Mouse (Mus musculus): ENCODE measurements around the gene Psma3. TPM values are rescaled to one million over a fixed set of nuclear protein-coding genes. Genes with fewer than 3 reads are reported as not detected.

Gene Psma3
- total RNA-seq (2023; ENCODE audit: inconsistent age), result 190 to 214 TPM (median 207 TPM) in 4 replicates

GRCm38 (mm10) chr12:70974441-70975266 lies at the start of gene Psma3:
Gene Psma3, plus strand, starts transcription at chr12:70974621.

DNA sequence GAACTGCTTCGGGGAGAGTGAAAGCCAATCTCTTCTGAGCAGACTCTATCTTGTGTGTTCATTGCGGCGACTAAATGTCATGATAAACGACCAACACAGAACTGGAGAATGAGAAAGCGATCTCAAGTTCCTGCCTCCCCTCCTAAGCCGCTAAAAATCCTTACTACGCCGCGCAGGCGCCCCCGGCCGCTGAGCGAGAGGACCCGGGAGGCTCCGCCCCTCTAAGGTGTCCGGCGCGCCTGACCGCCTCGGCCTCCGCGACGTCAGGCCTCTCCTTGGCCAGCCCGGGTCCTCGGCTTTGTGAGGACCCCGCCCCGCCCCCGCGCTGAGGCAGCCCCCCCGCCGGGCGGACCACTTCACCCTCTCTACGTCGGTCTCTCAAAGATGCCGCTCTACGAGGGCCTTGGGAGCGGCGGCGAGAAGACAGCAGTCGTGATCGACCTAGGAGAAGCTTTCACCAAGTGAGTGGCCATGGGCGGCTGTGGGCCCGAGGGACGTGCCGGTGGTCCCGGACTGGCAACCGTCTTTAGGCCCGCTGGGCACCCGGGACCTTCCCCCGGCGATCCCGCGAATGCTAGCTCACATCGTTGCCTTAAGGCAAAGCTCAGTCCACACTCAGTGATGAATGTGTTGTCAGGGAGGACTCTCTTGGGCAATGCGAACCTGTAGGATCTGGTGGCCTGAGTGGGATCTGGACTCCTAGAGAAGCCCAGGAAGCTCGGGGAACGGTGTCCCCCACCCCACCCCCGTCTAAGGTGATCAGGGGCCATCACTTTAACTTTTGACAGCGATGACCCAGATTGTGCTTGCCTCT lies 36.6 kb upstream of the Psma3 start, which contains the start of gene Actr10:
Gene Actr10, plus strand, starts transcription at position 287 of the 814 bp plus-strand sequence.

GRCm38 (mm10) chr12:71015363-71016210 lies 41.2 kb downstream of the Psma3 start, which contains the start of gene Arid4a:
Gene Arid4a, plus strand, starts transcription at chr12:71015990.

Other genes starting within 250 kb of the Psma3 start
- gene Frmd6, start 149.1 kb upstream of the Psma3 start, total RNA-seq (2023; ENCODE audit: inconsistent age), result 6.6 to 9.5 TPM (median 7.9 TPM) in 4 replicates
- gene Actr10, start 36.8 kb upstream of the Psma3 start, total RNA-seq (2023; ENCODE audit: inconsistent age), result 99.9 to 123 TPM (median 102 TPM) in 4 replicates
- 66.1 to 72.8 TPM (median 68.9 TPM) in 4 replicates for gene Arid4a, start 41.4 kb downstream of the Psma3 start, total RNA-seq (2023; ENCODE audit: inconsistent age)
- not detected in 4 replicates for gene Tomm20l, start 136.8 kb downstream of the Psma3 start, total RNA-seq (2023; ENCODE audit: inconsistent age)
- 24.8 to 30.5 TPM (median 27.7 TPM) in 4 replicates for gene Timm9, start 162.1 kb downstream of the Psma3 start, total RNA-seq (2023; ENCODE audit: inconsistent age)
- 11.2 to 13.0 TPM (median 11.9 TPM) in 4 replicates for gene 2700049A03Rik, start 162.2 kb downstream of the Psma3 start, total RNA-seq (2023; ENCODE audit: inconsistent age)

Measured in B cell, adult (primary cell).